Mouse (Mus musculus) left cerebral cortex, adult 8-10 months (tissue): ENCODE results near the gene Armh2. TPM values are rescaled to one million over a fixed set of nuclear protein-coding genes. Genes with fewer than 3 reads are reported as not detected.
"Not testable (repeated sequence)": the region's sequence is repeated elsewhere in the genome, so short reads cannot be mapped to it uniquely, and the experiment has no call there.

Experiments
- DNase-seq, 2 experiments: peaks; one replicate each; pipeline ENCODE4 v3.0.0; 2022; ENCODE audit warnings: low spot score in 2 of 2
- total RNA-seq, 4 experiments: library from RNA; stranded (reverse); gene quantifications; 2 replicates each; pipeline ENCODE4 v1.2.4; 2022

Armh2 gene
- total RNA-seq, 4 experiments from 2014 or later, result not detected

DNA sequence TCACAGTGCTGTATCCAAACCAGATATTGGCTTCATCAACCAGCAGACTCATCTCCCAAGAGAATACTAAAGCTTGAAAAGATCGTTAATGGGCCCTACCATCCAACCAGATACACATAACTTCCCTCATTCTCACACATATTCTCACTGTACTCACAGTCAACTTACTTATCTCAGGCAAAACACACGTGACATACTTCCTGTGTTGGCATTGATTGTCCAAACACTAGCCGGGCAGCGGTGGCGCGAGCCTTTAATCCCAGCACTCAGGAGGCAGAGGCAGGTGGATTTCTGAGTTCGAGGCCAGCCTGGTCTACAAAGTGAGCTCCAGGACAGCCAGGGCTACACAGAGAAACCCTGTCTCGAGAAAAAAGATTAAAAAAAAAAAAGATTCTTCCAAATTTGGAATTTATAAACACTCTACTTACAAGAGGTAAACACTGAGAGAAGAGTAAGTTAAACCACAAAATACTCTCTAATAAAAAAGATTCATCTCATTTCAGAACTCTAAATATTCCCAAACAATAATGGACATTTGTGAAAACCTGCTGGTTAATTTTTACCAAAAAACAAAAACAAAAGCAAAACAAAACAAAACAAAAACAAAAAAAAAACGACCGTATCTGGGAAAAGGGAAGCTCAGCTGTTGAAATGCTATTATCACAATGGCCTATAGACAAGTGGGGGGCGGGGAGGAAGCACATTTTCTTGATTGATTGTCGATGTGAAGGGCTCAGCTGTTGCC, 17.0 kb downstream of the Armh2 start:
- no peak for DNase-seq

GRCm38 (mm10) chr13:24759451-24759850, 18.4 kb downstream of the Armh2 start:
- DNase-seq, result no peak

GRCm38 (mm10) chr13:24760351-24760870, 19.4 kb downstream of the Armh2 start:
- DNase-seq, result no peak

- no peak for DNase-seq
Observed at GRCm38 (mm10) chr13:24761083-24761402, 20.0 kb downstream of the Armh2 start.

- DNase-seq, result peak; percentile 75 to 76
Observed at GRCm38 (mm10) chr13:24761403-24762227, 20.6 kb downstream of the Armh2 start, which contains the start of gene Gmnn. Gene Gmnn, minus strand, starts transcription at chr13:24761923.

GRCm38 (mm10) chr13:24762254-24762653, 21.2 kb downstream of the Armh2 start:
- no peak for DNase-seq

GRCm38 (mm10) chr13:24767809-24768208, 26.8 kb downstream of the Armh2 start:
- DNase-seq, result not testable (repeated sequence)

- not testable (repeated sequence) for DNase-seq
Observed at GRCm38 (mm10) chr13:24771482-24771881, 30.4 kb downstream of the Armh2 start.

GRCm38 (mm10) chr13:24776146-24776844, 35.3 kb downstream of the Armh2 start:
- DNase-seq, result peak in 1 of 2 experiments; percentile 25

- no peak for DNase-seq
Observed at GRCm38 (mm10) chr13:24778026-24778425, 37.0 kb downstream of the Armh2 start.

- DNase-seq, result no peak
Observed at GRCm38 (mm10) chr13:24778706-24779380, 37.8 kb downstream of the Armh2 start.

DNA sequence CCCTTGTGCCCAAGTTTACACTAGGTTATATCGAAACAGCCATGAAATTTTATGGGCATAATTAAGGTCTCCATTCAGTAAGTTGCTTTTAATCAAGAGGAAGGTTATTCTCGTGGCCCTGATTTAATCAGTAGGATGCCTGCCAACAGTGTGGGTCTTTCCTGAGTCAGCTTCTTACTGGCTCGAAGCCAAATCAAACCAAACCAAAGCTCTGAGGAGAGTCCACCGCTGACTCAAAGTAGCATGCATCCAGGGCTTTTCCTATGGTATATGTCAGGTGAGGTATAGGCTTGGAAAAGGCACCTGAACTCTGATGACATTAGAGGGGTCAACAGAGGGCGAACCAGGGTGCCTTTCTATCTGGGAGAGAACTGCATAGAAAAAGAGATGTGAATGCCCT, 40.9 kb downstream of the Armh2 start:
- no peak for DNase-seq

DNA sequence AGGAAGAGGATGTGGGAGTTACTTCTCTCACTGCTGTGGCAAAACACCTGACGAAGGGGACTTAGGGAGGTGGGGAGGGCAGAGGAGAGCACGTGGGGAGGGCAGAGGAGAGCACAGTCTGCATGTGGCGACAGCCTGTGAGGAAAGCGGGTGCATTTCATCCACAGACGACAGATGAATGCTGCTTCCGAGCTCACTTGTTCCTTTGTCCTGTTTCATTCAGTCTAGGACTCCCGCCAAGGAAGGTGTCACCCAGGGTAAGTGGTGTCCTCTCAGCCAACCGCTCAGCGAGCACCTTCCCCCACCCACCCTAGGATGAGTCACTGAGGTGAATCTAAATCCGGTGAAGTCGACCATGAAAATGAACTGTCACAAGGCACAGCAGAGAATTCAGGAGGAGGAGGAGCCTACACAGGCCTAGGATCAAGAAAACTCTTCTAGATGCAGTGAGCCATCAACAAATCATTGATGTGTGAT, 45.0 kb downstream of the Armh2 start:
- DNase-seq, result peak in 1 of 2 experiments; percentile 61

DNA sequence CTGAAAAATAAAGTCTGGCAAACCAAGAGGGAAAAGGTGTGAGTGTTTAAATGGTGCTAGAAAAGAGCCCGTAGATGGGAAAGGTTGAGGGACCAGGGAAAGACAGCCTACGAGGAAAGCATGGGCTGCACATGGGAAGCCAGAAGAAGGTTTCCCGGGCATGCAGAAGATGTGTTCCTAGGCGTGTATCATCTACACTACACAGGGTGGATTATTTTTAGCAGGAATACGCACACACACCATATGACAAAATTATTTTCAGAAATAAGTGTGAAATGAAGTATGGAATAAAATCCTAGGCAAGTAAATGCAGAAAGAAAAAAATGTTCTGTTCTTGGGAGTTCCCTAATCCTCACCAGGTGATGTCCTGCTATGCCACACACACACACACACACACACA, 46.4 kb downstream of the Armh2 start:
- DNase-seq, result no peak

- no peak for DNase-seq
Observed at GRCm38 (mm10) chr13:24791349-24791748, 50.3 kb downstream of the Armh2 start.

DNA sequence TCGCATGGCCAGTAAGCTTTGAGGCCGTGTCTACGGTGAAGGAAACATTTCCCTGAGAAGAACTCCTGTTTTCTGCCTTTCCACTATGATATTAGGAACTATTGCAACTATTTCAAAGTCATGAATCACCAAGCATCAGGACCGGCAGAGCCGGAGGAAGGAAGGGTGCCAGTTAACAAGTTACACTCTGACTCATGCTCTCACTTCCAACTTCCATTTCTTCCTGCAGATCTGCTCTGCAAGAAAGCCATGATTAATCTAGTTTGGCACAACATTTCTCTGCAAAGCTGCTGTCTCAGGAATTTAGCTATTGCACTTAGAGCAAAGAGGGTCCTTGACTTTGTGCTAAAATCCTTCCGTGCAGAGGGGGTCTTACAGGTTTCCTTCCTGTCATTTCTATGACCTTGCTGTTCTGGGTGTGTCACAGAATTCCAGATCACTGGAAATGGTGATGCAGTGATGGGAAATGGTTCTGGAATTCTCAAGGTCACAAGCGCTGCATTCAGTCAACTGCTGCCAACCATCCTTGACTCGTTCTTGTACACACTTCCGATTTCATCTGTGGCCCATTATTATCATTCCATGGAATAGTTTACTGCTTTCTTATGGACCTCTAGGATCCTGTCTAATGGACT, 51.5 kb downstream of the Armh2 start:
- peak in 1 of 2 experiments; percentile 24 for DNase-seq
